Mouse (Mus musculus) stomach, postnatal 0 days (tissue): ENCODE measurements around the gene Nipa2.

Experiments
- CTCF ChIP-seq: IDR thresholded peaks from 2 replicates; pipeline ENCODE4 v1.5.1; 2016; ENCODE audit warnings: antibody characterized with exemption, low read depth, mild to moderate bottlenecking, moderate library complexity
- EP300 ChIP-seq: optimal IDR thresholded peaks from 2 replicates; pipeline ENCODE3; 2016; ENCODE audit warnings: antibody characterized with exemption

- no peak for TF ChIP-seq CTCF
- no peak for TF ChIP-seq EP300
These were observed 32.7 kb upstream of the Nipa2 start for GRCm38 (mm10) chr7:55995013-55995412.
